Mouse (Mus musculus): ENCODE results near the gene Pkd1l2.

- TF ChIP-seq CTCF (IDR thresholded peaks at IDR 0.05; ENCODE audit: borderline replicate concordance, insufficient read depth, low read length) (no peak), POLR2A (IDR thresholded peaks at IDR 0.05; ENCODE audit: low read depth, low read length) (no peak)
These were observed 39.0 kb upstream of the Pkd1l2 start for GRCm38 (mm10) chr8:117121277-117121676.
